Mouse (Mus musculus) bone marrow macrophage, adult 2 months (primary cell): ENCODE measurements around the gene Gm49486.

ENCODE experiments used
- CTCF ChIP-seq: IDR thresholded peaks from 2 replicates; pipeline ENCODE4 v1.5.1; 2012; ENCODE audit warnings: low read depth, mild to moderate bottlenecking, low read length, moderate library complexity
- POLR2A ChIP-seq: IDR thresholded peaks from 2 replicates; pipeline ENCODE4 v1.6.1; 2012; ENCODE audit warnings: mild to moderate bottlenecking, low read depth, low read length, borderline replicate concordance

- TF ChIP-seq CTCF (peak; percentile 54; the same call in 1 of the 2 replicates), POLR2A (no peak)
Measured at GRCm38 (mm10) chr15:79280209-79280608, 51.0 kb downstream of the Gm49486 start.
